Mouse (Mus musculus) spleen, adult 2 months (tissue): ENCODE data around the gene St3gal5. TPM values are rescaled to one million over a fixed set of nuclear protein-coding genes. Genes with fewer than 3 reads are reported as not detected.
A peak's percentile ranks its signal among the peaks of the same experiment; 100 is the strongest.

ENCODE experiments used
- DNase-seq, 2 experiments: peaks; one replicate each; pipeline versions ENCODE4 v3.0.0 to v3.0.0-alpha.2; 2012 to 2021; ENCODE audit warnings: low spot score in 2 of 2, low read depth in 1 of 2
- H3K27ac ChIP-seq: fragments of 200-500 bp; 2 replicates; pipeline ENCODE4 v1.5.1; 2012; ENCODE audit warnings: low read length, inconsistent platforms; ENCODE audit not compliant: insufficient read depth
- H3K27me3 ChIP-seq: fragments of 200-500 bp; 2 replicates; pipeline ENCODE4 v1.6.1; 2012; ENCODE audit warnings: mild to moderate bottlenecking, moderate library complexity, low read length, inconsistent platforms; ENCODE audit not compliant: control insufficient read depth, insufficient read depth
- H3K36me3 ChIP-seq: fragments of 200-500 bp; 2 replicates; pipeline ENCODE4 v1.6.1; 2012; ENCODE audit warnings: mild to moderate bottlenecking, low read length, inconsistent platforms; ENCODE audit not compliant: control insufficient read depth, insufficient read depth
- H3K4me1 ChIP-seq: fragments of 200-500 bp; 2 replicates; pipeline ENCODE4 v1.6.1; 2011; ENCODE audit warnings: inconsistent platforms; ENCODE audit not compliant: control insufficient read depth, insufficient read depth, insufficient read length
- H3K4me3 ChIP-seq: fragments of 200-500 bp; 2 replicates; pipeline ENCODE4 v1.5.1; 2011; ENCODE audit warnings: mild to moderate bottlenecking, inconsistent platforms; ENCODE audit not compliant: insufficient read depth, insufficient read length; ENCODE audit errors: extremely low read depth
- CTCF ChIP-seq: fragments of 200-500 bp; IDR thresholded peaks from 2 replicates; pipeline ENCODE4 v1.5.1; 2011; ENCODE audit warnings: mild to moderate bottlenecking, inconsistent platforms; ENCODE audit not compliant: insufficient read depth, insufficient read length, insufficient replicate concordance; ENCODE audit errors: extremely low read depth
- POLR2A ChIP-seq: fragments of 200-500 bp; IDR thresholded peaks from 2 replicates; pipeline ENCODE4 v1.6.1; 2011; ENCODE audit warnings: low read depth, low read length, inconsistent platforms
- WGBS: fragments of 180-500 bp; shearing (Covaris S2); methylation state at CpG from one replicate; pipeline ENCODE4 v1.1.7; 2018; 5-methylcytosine and 5-hydroxymethylcytosine counted together
- polyA plus RNA-seq: library from polyadenylated mRNA; depleted of rRNA; stranded (reverse); fragments of >200 nt; gene quantifications from 2 replicates; pipeline ENCODE4 v1.2.3, GENCODE M21; 2012

Gene St3gal5
- polyA plus RNA-seq, 1 experiment = 48.1 TPM

DNA sequence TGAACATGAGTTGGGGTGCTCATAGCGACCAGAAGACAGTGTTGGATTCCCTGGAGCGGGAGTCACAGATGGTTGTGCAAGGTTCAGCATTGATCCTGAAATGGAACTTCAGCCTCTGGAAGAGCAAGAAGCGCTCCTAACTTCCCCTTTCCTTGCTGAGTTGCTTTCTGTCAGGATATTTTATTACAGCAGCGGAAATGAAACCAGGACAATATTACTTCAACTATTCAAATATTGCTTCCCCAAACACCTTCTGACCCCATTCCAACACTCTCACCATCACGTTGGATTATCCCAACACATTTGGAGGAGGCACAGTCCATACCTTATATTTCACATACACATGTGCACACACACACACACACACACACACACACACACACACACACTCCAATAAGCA, 64.4 kb downstream of the St3gal5 start:
- no peak for DNase-seq
- Histone ChIP-seq H3K4me3 (no peak overlapping the region), H3K4me1 (peaks cover 10% of the 10 kb centered on the region; the same call in 1 of the 2 replicates), H3K27ac (no peak overlapping the region), H3K27me3 (no peaks in the 10 kb centered on the region), H3K36me3 (no peaks in the 10 kb centered on the region)
- WGBS = 55% methylated on average over 5 of the region's 5 CpGs
- TF ChIP-seq CTCF = no peak

GRCm38 (mm10) chr6:72162155-72162890, 64.9 kb downstream of the St3gal5 start:
- no peak for DNase-seq
- TF ChIP-seq CTCF = no peak
- TF ChIP-seq POLR2A = no peak
- Histone ChIP-seq H3K4me1 (peaks cover 10% of the 10 kb centered on the region; the same call in 1 of the 2 replicates), H3K36me3 (no peaks in the 10 kb centered on the region), H3K27ac (peak overlapping the region; percentile 24), H3K27me3 (no peaks in the 10 kb centered on the region), H3K4me3 (peak overlapping the region; percentile 2; the same call in 1 of the 2 replicates)
- 14% methylated on average over 19 of the region's 19 CpGs for WGBS

- Histone ChIP-seq H3K36me3 (no peaks in the 10 kb centered on the region), H3K27me3 (no peaks in the 10 kb centered on the region), H3K4me1 (peaks cover 10% of the 10 kb centered on the region; the same call in 1 of the 2 replicates), H3K4me3 (no peak overlapping the region), H3K27ac (0 out of 2 replicates have a peak overlapping the region, but pooled peaks have one; percentile 2)
- TF ChIP-seq POLR2A (no peak), CTCF (peak; percentile 94; the same call in 1 of the 2 replicates)
- DNase-seq = peak; percentile 66 to 81
- WGBS = 21% methylated on average over 20 of the region's 20 CpGs
Observed at GRCm38 (mm10) chr6:72164321-72165275, 67.2 kb downstream of the St3gal5 start.

- Histone ChIP-seq H3K4me1 (peaks cover 10% of the 10 kb centered on the region; the same call in 1 of the 2 replicates), H3K36me3 (no peaks in the 10 kb centered on the region), H3K27me3 (no peaks in the 10 kb centered on the region), H3K4me3 (no peak overlapping the region), H3K27ac (no peak overlapping the region)
- 79% methylated on average over 2 of the region's 2 CpGs for WGBS
- DNase-seq = no peak
- no peak for TF ChIP-seq POLR2A
- TF ChIP-seq CTCF = no peak
Observed at GRCm38 (mm10) chr6:72165907-72166306, 68.5 kb downstream of the St3gal5 start.

DNA sequence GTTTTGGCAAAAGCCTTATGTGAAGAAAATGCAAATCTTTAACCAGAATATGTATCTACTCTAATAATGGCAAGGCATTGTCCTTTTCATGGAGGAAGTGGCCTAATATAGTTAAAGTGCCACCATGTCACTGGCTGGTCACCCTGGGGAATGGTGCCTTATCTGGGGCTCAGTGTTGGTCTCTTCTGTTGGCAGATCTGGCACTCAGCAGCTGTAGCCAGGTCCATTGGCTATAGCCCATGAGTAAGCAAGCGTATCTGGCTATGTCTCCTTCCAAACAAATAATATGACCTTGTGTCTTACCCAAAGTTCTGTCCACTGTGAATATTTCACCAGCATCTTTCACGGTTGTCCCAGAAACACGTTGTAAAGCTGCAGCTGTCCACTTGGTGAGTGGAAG, 74.0 kb downstream of the St3gal5 start:
- DNase-seq = no peak
- WGBS = 84% methylated on average over 3 of the region's 3 CpGs
- H3K27me3 ChIP-seq = no peaks in the 10 kb centered on the region
- H3K4me1 ChIP-seq = no peaks in the 10 kb centered on the region
- TF ChIP-seq CTCF = no peak
- no peak for TF ChIP-seq POLR2A
- H3K27ac ChIP-seq = no peak overlapping the region
- H3K4me3 ChIP-seq = no peak overlapping the region
- H3K36me3 ChIP-seq = no peaks in the 10 kb centered on the region

DNA sequence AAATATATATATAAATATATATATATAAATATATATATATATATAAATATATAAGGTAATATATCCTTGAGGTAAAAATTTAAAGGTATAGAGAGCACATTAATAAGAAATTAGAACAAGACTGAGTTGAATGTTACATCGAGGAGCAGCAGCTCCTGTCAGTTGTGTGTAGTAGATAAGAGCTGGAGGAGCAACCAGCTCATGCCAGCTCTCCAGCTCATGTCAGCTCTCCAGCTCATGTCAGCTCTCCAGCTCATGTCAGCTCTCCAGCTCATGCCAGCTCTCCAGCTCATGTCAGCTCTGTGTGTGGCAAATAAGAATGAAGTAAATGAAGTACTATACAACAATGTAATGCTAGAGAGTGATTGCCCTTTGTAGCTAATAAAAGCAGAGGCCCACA, 76.0 kb downstream of the St3gal5 start:
- Histone ChIP-seq H3K4me3 (no peak overlapping the region), H3K4me1 (no peaks in the 10 kb centered on the region), H3K27me3 (no peaks in the 10 kb centered on the region), H3K27ac (no peak overlapping the region), H3K36me3 (no peaks in the 10 kb centered on the region)
- no peak for TF ChIP-seq POLR2A
- TF ChIP-seq CTCF = no peak
- 76% methylated on average over 1 of the region's 1 CpGs for WGBS
- DNase-seq = no peak
